Mouse (Mus musculus) urinary bladder, postnatal 4 days (tissue): ENCODE results near the gene Zfp52.
A peak's percentile ranks its signal among the peaks of the same experiment; 100 is the strongest.

Experiments used
- DNase-seq, 2 experiments: peaks; one replicate each; pipeline ENCODE4 v3.0.0; 2021 to 2022; ENCODE audit warnings: low spot score in 2 of 2

Zfp52 gene

DNA sequence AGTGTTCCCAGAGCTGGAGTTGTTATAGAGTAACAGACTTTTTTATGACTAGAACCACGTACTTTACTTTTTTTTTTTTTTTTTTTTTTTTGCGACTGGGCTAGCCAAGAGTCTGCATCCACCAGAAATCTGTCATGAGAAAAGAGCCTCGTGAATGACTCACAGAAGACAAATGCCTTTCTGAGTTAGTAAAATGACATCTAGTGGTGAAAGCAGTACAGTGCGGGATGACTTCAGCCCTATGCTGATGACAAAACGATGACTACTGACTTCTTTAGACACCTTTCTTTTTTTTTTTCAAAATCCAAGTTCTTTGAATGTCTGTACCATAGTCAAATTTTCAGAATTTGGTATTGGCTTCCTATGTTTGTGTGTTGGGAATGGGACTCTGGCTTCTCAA lies 30.9 kb downstream of the Zfp52 start:
- no peak for DNase-seq

DNA sequence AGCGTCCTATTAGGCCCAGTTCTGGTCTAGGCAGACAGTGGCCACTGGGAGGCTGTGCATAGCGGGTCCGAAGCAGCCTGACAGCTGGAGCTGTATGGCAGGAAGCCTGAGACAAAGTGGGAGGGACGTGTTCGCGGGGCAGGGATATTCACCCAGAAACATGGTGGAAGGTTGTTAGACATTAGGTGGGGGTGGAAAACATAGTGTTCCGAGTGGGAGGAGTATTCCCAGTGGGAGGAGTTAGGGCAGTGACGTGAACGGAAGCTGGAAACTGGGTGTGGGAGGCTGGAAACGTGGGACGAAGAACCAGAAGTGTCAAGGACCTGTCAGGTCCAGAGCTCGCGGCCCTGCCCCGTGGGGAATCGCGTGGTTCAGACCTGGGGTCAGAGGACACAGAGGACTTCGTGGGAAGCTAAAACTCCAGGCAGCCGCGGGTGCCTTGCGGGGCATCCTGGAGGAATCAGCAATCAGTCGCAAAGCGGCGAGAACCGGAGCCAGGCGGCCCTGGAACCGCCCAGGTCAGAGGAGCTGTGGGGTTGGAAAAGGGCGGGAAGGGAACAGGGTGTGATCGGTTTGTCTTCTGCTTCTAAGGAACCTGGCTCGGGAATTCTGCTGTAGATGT lies 31.5 kb downstream of the Zfp52 start, which contains the start of gene Zfp948:
TSS of gene Zfp948 (plus strand) at position 281 of the 622 bp plus-strand sequence.
- peak; percentile 79 to 82 for DNase-seq

DNA sequence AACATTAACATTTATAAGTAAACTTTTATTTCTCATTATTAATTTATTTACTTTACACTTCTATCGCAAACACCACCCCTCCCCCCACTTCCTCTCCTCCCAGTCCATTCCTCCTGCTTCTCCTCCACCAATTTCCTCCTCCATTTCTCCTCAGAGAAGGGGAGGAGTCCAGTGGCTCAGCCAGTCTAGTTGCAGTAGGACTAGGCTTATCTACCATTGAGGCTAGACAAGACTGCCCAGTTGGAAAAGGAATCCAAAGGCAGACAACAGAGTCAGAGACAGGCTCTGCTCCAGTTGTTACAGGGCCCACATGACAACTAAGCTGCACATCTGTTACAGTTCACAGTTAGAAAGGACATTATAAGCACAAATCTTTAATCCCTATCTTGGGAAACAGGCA lies 32.4 kb downstream of the Zfp52 start:
- DNase-seq = no peak

DNA sequence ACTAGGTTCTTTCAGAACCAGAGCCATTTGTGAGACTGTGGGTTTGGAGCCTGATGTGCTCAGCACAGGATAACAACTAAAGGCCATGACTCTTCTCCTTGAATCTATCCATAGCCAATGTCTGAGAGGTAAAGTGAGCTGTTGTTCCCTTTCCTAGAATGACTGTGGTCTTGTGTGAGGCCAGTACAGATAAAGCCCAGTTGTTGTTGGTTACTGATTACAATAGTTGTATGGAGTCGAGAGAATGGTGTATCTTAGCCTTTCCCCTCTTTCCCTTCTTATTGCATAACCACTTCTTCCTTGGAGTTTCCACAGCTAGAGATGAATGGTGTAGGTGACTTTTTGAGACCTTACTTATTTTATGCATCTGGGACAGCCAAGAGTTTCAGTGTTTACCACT lies 43.7 kb downstream of the Zfp52 start:
- no peak for DNase-seq

DNA sequence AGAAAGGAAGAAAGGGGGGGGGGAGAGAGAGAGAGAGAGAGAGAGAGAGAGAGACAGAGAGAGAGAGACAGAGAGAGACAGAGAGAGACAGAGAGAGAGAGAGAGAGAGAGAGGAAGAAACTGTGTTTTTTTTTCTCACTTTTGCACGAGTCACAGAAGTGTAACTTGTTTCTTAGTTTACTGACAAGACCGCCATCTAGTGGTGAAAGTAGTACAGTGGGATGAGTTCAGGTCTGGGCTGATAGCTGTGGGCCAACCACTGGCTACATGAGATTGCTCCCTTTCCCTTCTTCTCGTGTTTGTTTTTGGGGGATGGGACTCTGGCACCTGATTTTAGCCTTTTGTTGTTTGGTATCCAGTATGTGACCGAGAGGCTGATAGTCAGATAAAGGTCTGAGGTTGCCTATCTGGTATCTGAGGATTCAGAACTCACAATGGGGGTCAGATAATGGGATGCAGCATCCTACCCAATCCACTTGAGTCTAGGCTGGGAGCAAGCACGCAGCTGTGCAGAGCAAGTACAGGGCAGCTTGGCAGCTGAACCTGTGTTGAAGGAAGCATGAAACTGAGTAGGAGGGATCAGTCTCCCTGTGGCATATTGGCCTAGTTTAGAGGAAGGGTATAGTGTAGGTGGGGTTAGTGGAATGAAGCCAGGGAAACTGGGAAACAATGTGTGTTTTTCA lies 44.3 kb downstream of the Zfp52 start:
- no peak for DNase-seq

DNA sequence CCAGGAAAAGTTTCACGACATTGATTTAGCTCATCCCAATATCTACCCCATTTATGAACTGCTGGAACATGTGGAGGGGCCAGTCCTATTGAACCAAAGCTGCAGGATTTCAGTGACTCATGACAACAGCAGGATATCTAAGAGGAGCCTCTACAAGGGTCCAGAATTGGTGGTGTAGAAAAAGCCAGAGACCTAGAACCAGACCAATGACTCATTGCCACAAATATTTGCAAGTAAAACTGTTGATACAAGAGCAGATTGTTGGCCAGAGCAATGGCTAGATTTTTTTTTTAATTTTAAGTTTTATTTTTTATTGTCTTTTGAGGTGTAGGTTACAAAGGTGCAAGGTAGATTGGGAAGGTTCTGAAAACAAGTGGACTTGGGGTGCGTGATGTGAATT lies 50.2 kb downstream of the Zfp52 start:
- DNase-seq = no peak
